Mouse (Mus musculus): ENCODE measurements around the gene Rps6kc1.

The Rps6kc1 gene

GRCm38 (mm10) chr1:190898899-190899575, 12.5 kb downstream of the Rps6kc1 start:
- DNase-seq = peak; percentile 89

- DNase-seq = no peak
Measured at GRCm38 (mm10) chr1:190898186-190898585, 13.4 kb downstream of the Rps6kc1 start.

GRCm38 (mm10) chr1:190893559-190894167, 17.9 kb downstream of the Rps6kc1 start:
- no peak for DNase-seq

- no peak for DNase-seq
Measured at GRCm38 (mm10) chr1:190888646-190889045, 22.9 kb downstream of the Rps6kc1 start.

- no peak for DNase-seq
Measured at GRCm38 (mm10) chr1:190888031-190888430, 23.5 kb downstream of the Rps6kc1 start.

GRCm38 (mm10) chr1:190886014-190886413, 25.6 kb downstream of the Rps6kc1 start:
- no peak for DNase-seq

- DNase-seq = no peak
Measured at GRCm38 (mm10) chr1:190881422-190881821, 30.1 kb downstream of the Rps6kc1 start.

GRCm38 (mm10) chr1:190880638-190881037, 30.9 kb downstream of the Rps6kc1 start:
- DNase-seq = no peak

- no peak for DNase-seq
Measured at GRCm38 (mm10) chr1:190875751-190876150, 35.8 kb downstream of the Rps6kc1 start.

- DNase-seq = no peak
Measured at GRCm38 (mm10) chr1:190875089-190875488, 36.5 kb downstream of the Rps6kc1 start.

- no peak for DNase-seq
Measured at GRCm38 (mm10) chr1:190871068-190871467, 40.5 kb downstream of the Rps6kc1 start.

GRCm38 (mm10) chr1:190869996-190870395, 41.6 kb downstream of the Rps6kc1 start:
- DNase-seq = no peak

- no peak for DNase-seq
Measured at GRCm38 (mm10) chr1:190868790-190869189, 42.8 kb downstream of the Rps6kc1 start.

GRCm38 (mm10) chr1:190861626-190862025, 49.9 kb downstream of the Rps6kc1 start:
- DNase-seq = no peak

- no peak for DNase-seq
Measured at GRCm38 (mm10) chr1:190854465-190854864, 57.1 kb downstream of the Rps6kc1 start.

- DNase-seq = no peak
Measured at GRCm38 (mm10) chr1:190849162-190849865, 62.3 kb downstream of the Rps6kc1 start.

- no peak for DNase-seq
Measured at GRCm38 (mm10) chr1:190848676-190849075, 62.9 kb downstream of the Rps6kc1 start.

- peak; percentile 91 for DNase-seq
Measured at GRCm38 (mm10) chr1:190846956-190847355, 64.6 kb downstream of the Rps6kc1 start.

GRCm38 (mm10) chr1:190846074-190846730, 65.4 kb downstream of the Rps6kc1 start:
- DNase-seq = no peak

- no peak for DNase-seq
Measured at GRCm38 (mm10) chr1:190845419-190845818, 66.2 kb downstream of the Rps6kc1 start.

GRCm38 (mm10) chr1:190844356-190844755, 67.2 kb downstream of the Rps6kc1 start:
- no peak for DNase-seq

GRCm38 (mm10) chr1:190836046-190836445, 75.5 kb downstream of the Rps6kc1 start:
- DNase-seq = no peak

GRCm38 (mm10) chr1:190834201-190834907, 77.2 kb downstream of the Rps6kc1 start:
- DNase-seq = no peak
